Mouse (Mus musculus): ENCODE measurements around the gene Pcca. TPM values are rescaled to one million over a fixed set of nuclear protein-coding genes. Genes with fewer than 3 reads are reported as not detected.

Pcca gene
- 10 to 100 TPM; 33.5 to 37.5 TPM for total RNA-seq (2023)

DNA sequence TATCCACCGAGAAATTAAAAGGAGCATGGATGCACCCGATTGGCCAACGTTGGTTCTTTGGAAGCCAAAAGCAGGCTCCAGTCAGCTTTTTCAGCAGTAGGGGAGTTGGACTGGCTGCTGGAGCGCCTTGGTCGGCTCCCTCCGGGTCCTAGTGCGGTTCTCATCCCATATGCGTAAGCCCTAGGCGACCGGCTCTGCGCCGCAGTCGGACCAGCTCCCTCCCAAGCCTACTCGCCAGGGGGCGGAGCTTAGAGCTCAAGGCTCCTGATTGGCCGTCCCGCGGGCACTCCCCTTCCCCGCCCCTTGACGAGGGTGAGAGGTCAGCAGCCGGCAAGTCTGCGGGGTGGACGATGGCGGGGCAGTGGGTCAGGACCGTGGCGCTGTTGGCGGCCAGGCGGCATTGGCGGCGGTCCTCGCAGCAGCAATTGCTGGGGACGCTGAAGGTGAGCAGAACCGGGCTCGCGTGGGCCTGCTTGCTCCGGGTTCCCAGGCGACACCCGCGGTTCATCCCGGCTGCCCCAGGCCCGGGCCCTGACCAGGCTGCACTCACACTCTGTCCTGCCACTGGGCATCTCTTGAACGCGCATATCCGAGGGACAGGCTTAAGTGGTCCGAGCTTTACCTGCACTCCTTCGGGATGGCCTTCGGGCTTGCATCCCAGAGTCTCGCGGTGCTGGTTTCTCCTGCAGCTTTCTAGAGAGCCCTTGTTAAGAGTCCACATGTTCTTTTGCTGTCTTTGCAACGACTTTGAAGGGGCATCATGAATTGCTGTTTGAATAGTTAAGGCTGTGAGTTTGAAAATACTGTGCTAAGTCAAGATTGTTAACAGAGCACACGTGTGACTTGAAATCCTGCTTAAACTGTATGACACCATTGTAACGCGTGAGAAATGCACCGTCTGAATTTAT lies at the start of gene Pcca:
TSS of gene Pcca (plus strand) at position 308 of the 908 bp plus-strand sequence.

GRCm38 (mm10) chr14:122490441-122491328 lies 43.4 kb upstream of the Pcca start, which contains the start of gene Gm10837:
Gene Gm10837, plus strand, starts transcription at chr14:122490586.

GRCm38 (mm10) chr14:122913657-122914056 lies 379.5 kb downstream of the Pcca start, which contains the start of gene Ggact:
Gene Ggact, minus strand, starts transcription at chr14:122913757.

Other genes starting within 250 kb of the Pcca start
- gene Gm5089, start 83.2 kb upstream of the Pcca start, total RNA-seq (2023) = not detected
- not detected for gene Zic5, start 68.6 kb upstream of the Pcca start, total RNA-seq (2023)
- gene Zic2, start 58.9 kb upstream of the Pcca start, total RNA-seq (2023) = not detected
- gene Gm10837, start 43.7 kb upstream of the Pcca start, total RNA-seq (2023) = not detected

All from T-cell, adult 66 days (primary cell).